Mouse (Mus musculus) G1E (cell line): ENCODE data around the gene Gm5136. TPM values are rescaled to one million over a fixed set of nuclear protein-coding genes. Genes with fewer than 3 reads are reported as not detected.

Experiments used
- ATAC-seq: 2 replicates; pipeline ENCODE4 v1.8.0; 2016; ENCODE audit warnings: mild to moderate bottlenecking; ENCODE audit not compliant: insufficient number of reproducible peaks, poor library complexity, low FRiP score, severe bottlenecking; ENCODE audit errors: extremely low read depth
- DNase-seq: peaks from one replicate; pipeline ENCODE4 v3.0.0; 2012; ENCODE audit warnings: low spot score
- H3K27me3 ChIP-seq: 2 replicates; pipeline ENCODE4 v1.6.1; 2012; ENCODE audit warnings: mild to moderate bottlenecking, low read length, inconsistent platforms; ENCODE audit not compliant: insufficient read depth
- H3K36me3 ChIP-seq: replicated peaks from 2 replicates; pipeline ENCODE3; 2012; ENCODE audit warnings: mild to moderate bottlenecking, inconsistent platforms
- H3K4me1 ChIP-seq: 2 replicates; pipeline ENCODE4 v1.6.1; 2012; ENCODE audit warnings: low read depth, low read length, inconsistent platforms, mixed read lengths; ENCODE audit not compliant: insufficient read depth
- H3K4me3 ChIP-seq: 2 replicates; pipeline ENCODE4 v1.5.1; 2012; ENCODE audit warnings: low read depth, mild to moderate bottlenecking, inconsistent platforms, low read length, moderate library complexity, mixed read lengths
- H3K9me3 ChIP-seq: replicated peaks from 2 replicates; pipeline ENCODE4 v1.6.1; 2012; ENCODE audit warnings: inconsistent platforms
- CTCF ChIP-seq: IDR thresholded peaks from 2 replicates; pipeline ENCODE4 v1.5.1; 2012; ENCODE audit warnings: low read depth, low read length, inconsistent platforms, mixed read lengths
- GATA1 ChIP-seq: IDR thresholded peaks from 2 replicates; pipeline ENCODE4 v1.6.1; 2012; ENCODE audit warnings: borderline replicate concordance, low read length, inconsistent platforms, mixed read lengths
- GATA2 ChIP-seq: IDR thresholded peaks from 2 replicates; pipeline ENCODE4 v1.6.1; 2012; ENCODE audit warnings: low read depth, low read length, inconsistent platforms, borderline replicate concordance
- POLR2AphosphoS5 ChIP-seq: IDR thresholded peaks from 2 replicates; pipeline ENCODE4 v1.6.1; 2012; ENCODE audit warnings: low read depth, low read length, inconsistent platforms; ENCODE audit not compliant: insufficient replicate concordance
- TAL1 ChIP-seq: conservative IDR thresholded peaks from 2 replicates; pipeline ENCODE4 v1.6.1; 2012; ENCODE audit warnings: low read depth, low read length, inconsistent platforms, mixed read lengths
- polyA plus RNA-seq: library from polyadenylated mRNA; stranded (reverse); fragments of >175 nt; gene quantifications from 2 replicates; pipeline ENCODE4 v1.2.3, GENCODE M21; 2012
- total RNA-seq, 2 experiments: library from RNA; stranded (forward) in 1 of 2; stranded (reverse) in 1 of 2; fragments of 200-1000 nt in 1 of 2; fragments of >200 nt in 1 of 2; fragmentation: Nextera tagmentation in 1 of 2; gene quantifications; 2 replicates each; pipeline ENCODE4 v1.2.3; 2014 to 2017

Gm5136 gene
- total and polyA plus RNA-seq, 3 experiments, result 0.16 TPM; not detected in 2

GRCm38 (mm10) chr10:108652831-108653230, 47.1 kb downstream of the Gm5136 start:
- TF ChIP-seq GATA2, result no peak
- TF ChIP-seq POLR2AphosphoS5, result no peak
- TF ChIP-seq TAL1, result no peak
- TF ChIP-seq GATA1, result no peak
- TF ChIP-seq CTCF, result no peak
- Histone ChIP-seq H3K36me3 (no peaks in the 10 kb centered on the region), H3K9me3 (no peaks in the 10 kb centered on the region), H3K4me1 (peaks cover 14% of the 10 kb centered on the region), H3K4me3 (no peak overlapping the region), H3K27me3 (no peaks in the 10 kb centered on the region)
- ATAC-seq (no peak), DNase-seq (no peak)

GRCm38 (mm10) chr10:108652066-108652465, 47.9 kb downstream of the Gm5136 start:
- DNase-seq, result no peak
- Histone ChIP-seq H3K4me1 (peaks cover 14% of the 10 kb centered on the region), H3K4me3 (no peak overlapping the region), H3K27me3 (no peaks in the 10 kb centered on the region), H3K36me3 (no peaks in the 10 kb centered on the region), H3K9me3 (no peaks in the 10 kb centered on the region)
- ATAC-seq, result peak; percentile 49
- TF ChIP-seq GATA2, result no peak
- no peak for TF ChIP-seq POLR2AphosphoS5
- TF ChIP-seq CTCF, result no peak
- TF ChIP-seq TAL1, result no peak
- no peak for TF ChIP-seq GATA1

DNA sequence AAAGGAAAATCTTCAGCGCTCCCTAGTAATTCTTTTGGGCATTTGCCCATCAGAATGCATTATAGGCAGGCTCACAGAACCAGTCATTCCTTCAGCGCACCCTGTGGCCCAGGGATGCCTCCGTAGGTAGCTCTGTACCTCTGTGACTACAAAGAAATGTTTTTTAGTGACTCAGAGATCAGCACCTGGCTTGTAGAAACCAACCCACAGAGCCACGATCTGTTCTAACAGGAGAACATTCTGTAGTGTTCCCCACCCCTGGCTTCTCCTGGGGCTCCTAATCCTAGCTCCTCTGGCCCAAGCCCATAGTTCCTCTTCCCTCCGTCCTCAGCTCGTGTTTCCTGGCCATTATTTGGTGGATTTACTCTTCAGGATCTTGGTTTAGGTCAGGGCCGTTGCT, 50.8 kb downstream of the Gm5136 start:
- no peak for ATAC-seq
- Histone ChIP-seq H3K27me3 (no peaks in the 10 kb centered on the region), H3K9me3 (no peaks in the 10 kb centered on the region), H3K4me1 (peaks cover 9% of the 10 kb centered on the region; the same call in 1 of the 2 replicates), H3K36me3 (no peaks in the 10 kb centered on the region), H3K4me3 (no peak overlapping the region)
- DNase-seq, result no peak
- TF ChIP-seq GATA1 (no peak), POLR2AphosphoS5 (no peak), TAL1 (no peak), CTCF (no peak), GATA2 (no peak)
